Mouse (Mus musculus) heart, embryonic 14.5 days (tissue): ENCODE measurements at regions not wholly inside any gene's neighbourhood (a gene's known extent, or its start where the extent isn't known, plus 50 kb on each side); places are given as distances from the start of the nearest gene placed in this dataset.
"Not testable (repeated sequence)": the region's sequence is repeated elsewhere in the genome, so short reads cannot be mapped to it uniquely, and the experiment has no call there.

Experiments
- ATAC-seq: fragments of 200-750 bp; cut with Nextera tagmentation; 2 replicates; pipeline ENCODE4 v1.8.0; 2017; ENCODE audit warnings: low read depth, moderate TSS enrichment; ENCODE audit not compliant: insufficient number of reproducible peaks, insufficient read depth, low FRiP score
- H3K27ac ChIP-seq, 2 experiments: fragments of 200-500 bp in 1 of 2; fragments of 300-500 bp in 1 of 2; sonication (generic) in 1 of 2; replicated peaks in 1 of 2; 2 replicates each; pipeline ENCODE4 v1.5.1; 2012 to 2014; ENCODE audit warnings: low read depth in 2 of 2, low read length in 2 of 2, control low read depth in 1 of 2, mild to moderate bottlenecking in 1 of 2, mixed read lengths in 1 of 2; ENCODE audit not compliant: control insufficient read depth in 1 of 2, insufficient read depth in 1 of 2
- H3K27me3 ChIP-seq: fragments of 300-500 bp; sonication (generic); 2 replicates; pipeline ENCODE4 v1.6.1; 2014; ENCODE audit warnings: mild to moderate bottlenecking, low read length, control low read depth; ENCODE audit not compliant: control insufficient read depth, insufficient read depth
- H3K36me3 ChIP-seq: fragments of 300-500 bp; sonication (generic); 2 replicates; pipeline ENCODE4 v1.6.1; 2014; ENCODE audit warnings: mild to moderate bottlenecking, control low read depth, low read length, mixed read lengths; ENCODE audit not compliant: control insufficient read depth, insufficient read depth
- H3K4me1 ChIP-seq, 2 experiments: fragments of 200-500 bp in 1 of 2; fragments of 300-500 bp in 1 of 2; sonication (generic) in 1 of 2; 2 replicates each; pipeline ENCODE4 v1.6.1; 2012 to 2014; ENCODE audit warnings: low read length in 2 of 2, control low read depth in 1 of 2, mixed read lengths in 1 of 2; ENCODE audit not compliant: control insufficient read depth in 2 of 2, insufficient read depth in 2 of 2
- H3K4me2 ChIP-seq: fragments of 300-500 bp; sonication (generic); 2 replicates; pipeline ENCODE4 v1.6.1; 2014; ENCODE audit warnings: mild to moderate bottlenecking, low read length
- H3K4me3 ChIP-seq, 2 experiments: fragments of 200-500 bp in 1 of 2; fragments of 300-500 bp in 1 of 2; sonication (generic) in 1 of 2; 2 replicates each; pipeline ENCODE4 v1.5.1; 2012 to 2014; ENCODE audit warnings: low read length in 2 of 2, mild to moderate bottlenecking in 2 of 2, control low read depth in 1 of 2, low read depth in 1 of 2, moderate library complexity in 1 of 2; ENCODE audit not compliant: control insufficient read depth in 1 of 2, insufficient read depth in 1 of 2
- H3K9ac ChIP-seq: fragments of 300-500 bp; sonication (generic); 2 replicates; pipeline ENCODE4 v1.6.1; 2014; ENCODE audit warnings: mild to moderate bottlenecking, low read length
- H3K9me3 ChIP-seq: fragments of 300-500 bp; sonication (generic); 2 replicates; pipeline ENCODE4 v1.6.1; 2016; ENCODE audit warnings: low read length, control low read depth; ENCODE audit not compliant: control insufficient read depth
- WGBS: fragments of 180-500 bp; shearing (Covaris S2); extraction: QIAGEN DNeasy Blood & Tissue Kit; methylation state at CpG from one replicate; pipeline ENCODE4 v1.1.7; 2014; 5-methylcytosine and 5-hydroxymethylcytosine counted together

GRCm38 (mm10) chr12:82056782-82057611 lies 112.1 kb upstream of the Sipa1l1 start:
- not testable (repeated sequence) for H3K27me3 ChIP-seq, H3K36me3 ChIP-seq, H3K27ac ChIP-seq, H3K9ac ChIP-seq, H3K4me3 ChIP-seq, H3K4me2 ChIP-seq, H3K4me1 ChIP-seq, H3K9me3 ChIP-seq, ATAC-seq
- WGBS = no CpG with 5 or more reads among the region's 6 CpGs

- Histone ChIP-seq H3K36me3 (no peaks in the 10 kb centered on the region), H3K4me2 (no peak overlapping the region), H3K9me3 (peaks cover 4% of the 10 kb centered on the region; the same call in 1 of the 2 replicates), H3K27me3 (no peaks in the 10 kb centered on the region), H3K27ac (no peak overlapping the region), H3K4me1 (peaks cover 0 to 3% of the 10 kb centered on the region in 2 experiments; a peak in 1 of 4 replicates), H3K9ac (no peak overlapping the region), H3K4me3 (no peak overlapping the region)
- no peak for ATAC-seq
- WGBS = 52% methylated on average over 4 of the region's 4 CpGs
These were observed 104.1 kb upstream of the Sipa1l1 start for GRCm38 (mm10) chr12:82064986-82065385.

- Histone ChIP-seq H3K27me3 (no peaks in the 10 kb centered on the region), H3K9me3 (peaks cover 4% of the 10 kb centered on the region; the same call in 1 of the 2 replicates), H3K4me1 (peaks cover 0 to 3% of the 10 kb centered on the region in 2 experiments; a peak in 1 of 4 replicates), H3K27ac (no peak overlapping the region), H3K4me3 (no peak overlapping the region), H3K36me3 (no peaks in the 10 kb centered on the region), H3K9ac (no peak overlapping the region), H3K4me2 (no peak overlapping the region)
- ATAC-seq = no peak
- WGBS = 48% methylated on average over 4 of the region's 4 CpGs
These were observed 102.3 kb upstream of the Sipa1l1 start for GRCm38 (mm10) chr12:82066860-82067259.

- Histone ChIP-seq H3K4me3 (no peak overlapping the region), H3K9ac (no peak overlapping the region), H3K36me3 (no peaks in the 10 kb centered on the region), H3K4me1 (peaks cover 7 to 11% of the 10 kb centered on the region in 2 experiments; a peak in 2 of 4 replicates), H3K27ac (no peak overlapping the region), H3K27me3 (no peaks in the 10 kb centered on the region), H3K4me2 (no peak overlapping the region), H3K9me3 (peaks cover 4% of the 10 kb centered on the region; the same call in 1 of the 2 replicates)
- ATAC-seq = no peak
- WGBS = 80% methylated on average over 9 of the region's 9 CpGs
These were observed 99.5 kb upstream of the Sipa1l1 start for GRCm38 (mm10) chr12:82069621-82070020.

- Histone ChIP-seq H3K4me3 (no peak overlapping the region), H3K27me3 (no peaks in the 10 kb centered on the region), H3K27ac (no peak overlapping the region), H3K4me2 (peak overlapping the region; percentile 4; the same call in 1 of the 2 replicates), H3K36me3 (no peaks in the 10 kb centered on the region), H3K9ac (no peak overlapping the region), H3K4me1 (peaks cover 7 to 13% of the 10 kb centered on the region in 2 experiments; a peak in 2 of 4 replicates), H3K9me3 (peaks cover 4% of the 10 kb centered on the region; the same call in 1 of the 2 replicates)
- peak; percentile 48; the same call in 1 of the 2 replicates for ATAC-seq
- 38% methylated on average over 13 of the region's 13 CpGs for WGBS
These were observed 96.2 kb upstream of the Sipa1l1 start for GRCm38 (mm10) chr12:82072810-82073465.

- no peak for ATAC-seq
- peaks cover 7 to 13% of the 10 kb centered on the region in 2 experiments; a peak in 2 of 4 replicates for H3K4me1 ChIP-seq
- H3K36me3 ChIP-seq = no peaks in the 10 kb centered on the region
- H3K27me3 ChIP-seq = no peaks in the 10 kb centered on the region
- H3K4me2 ChIP-seq = no peak overlapping the region
- no peak overlapping the region for H3K4me3 ChIP-seq
- no peak overlapping the region for H3K27ac ChIP-seq
- WGBS = 59% methylated on average over 13 of the region's 13 CpGs
- no peak overlapping the region for H3K9ac ChIP-seq
- H3K9me3 ChIP-seq = no peaks in the 10 kb centered on the region
These were observed 93.5 kb upstream of the Sipa1l1 start for GRCm38 (mm10) chr12:82075479-82076221.

- 60% methylated on average over 8 of the region's 8 CpGs for WGBS
These were observed 92.4 kb upstream of the Sipa1l1 start for GRCm38 (mm10) chr12:82076766-82077165.

More at GRCm38 (mm10) chr12:82076766-82077165, 92.4 kb upstream of the Sipa1l1 start:
- Histone ChIP-seq H3K4me1 (peaks cover 7 to 13% of the 10 kb centered on the region in 2 experiments; a peak in 2 of 4 replicates), H3K27ac (no peak overlapping the region), H3K27me3 (no peaks in the 10 kb centered on the region), H3K9me3 (no peaks in the 10 kb centered on the region), H3K4me2 (no peak overlapping the region), H3K36me3 (no peaks in the 10 kb centered on the region), H3K9ac (no peak overlapping the region), H3K4me3 (no peak overlapping the region)
- no peak for ATAC-seq
